ENCODE assay signal across 8 mouse cellular contexts in the genomic region with DNA sequence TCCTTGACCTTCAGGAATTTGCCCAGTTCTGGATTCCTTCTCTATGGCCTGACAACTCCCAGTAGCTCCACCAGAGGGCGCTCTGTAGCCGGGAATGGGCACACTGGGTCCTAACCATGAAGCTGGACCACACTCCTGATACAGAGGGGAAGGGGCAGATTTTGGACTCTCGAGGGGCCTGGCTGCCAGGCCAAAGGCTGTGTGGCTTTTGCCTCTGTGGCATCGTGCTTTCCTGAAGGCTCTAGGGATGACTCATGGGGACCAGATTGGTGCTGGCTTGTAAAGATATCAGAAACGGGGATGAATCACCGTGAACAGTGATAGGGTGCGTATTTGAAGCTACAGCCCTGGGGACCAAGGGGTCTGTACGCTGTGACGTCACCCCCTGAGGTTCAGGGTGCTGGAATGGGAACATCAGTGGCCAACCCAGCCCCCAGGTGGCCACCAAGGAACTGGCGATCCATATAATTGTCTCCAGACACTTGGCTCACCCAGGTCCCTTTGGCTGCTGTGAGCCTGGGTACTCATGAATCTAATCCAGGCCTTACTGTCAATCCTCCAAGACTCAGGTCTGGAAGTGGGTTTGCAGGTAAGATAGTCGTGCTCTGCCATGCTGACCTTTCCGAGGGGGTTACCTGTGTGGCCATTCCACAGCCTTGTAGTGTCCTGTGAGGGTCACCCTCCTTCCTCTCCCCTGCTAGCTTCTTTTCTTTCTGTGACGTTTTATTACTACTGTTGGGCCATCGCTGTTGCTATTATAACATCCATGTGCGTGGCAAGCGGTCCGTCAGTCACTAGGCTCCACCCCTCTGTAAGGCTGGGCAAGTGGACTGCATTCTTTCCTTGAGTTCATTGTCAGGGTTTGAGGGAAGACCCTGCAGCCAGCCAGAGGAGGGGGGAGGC. TPM values are rescaled to one million over a fixed set of nuclear protein-coding genes. Genes with fewer than 3 reads are reported as not detected.
A peak's percentile ranks its signal among the peaks of the same experiment; 100 is the strongest.
DNase-seq lines count a peak whose midpoint lies in the region; ATAC-seq and TF ChIP-seq lines count a peak whose summit lies in the region.

No protein-coding gene starts in this region.

- no peak overlapping the region for H3K9ac ChIP-seq in midbrain, embryonic 15.5 days
- H3K9ac ChIP-seq in hindbrain, embryonic 16.5 days (ENCODE audit: low read depth, low read length) = peak overlapping the region; percentile 5; the same call in 1 of the 2 replicates
- no peak overlapping the region for H3K9ac ChIP-seq in limb, embryonic 11.5 days (ENCODE audit: low read length)
- no peak overlapping the region for H3K9ac ChIP-seq in neural tube, embryonic 11.5 days (ENCODE audit: low read length)
- H3K9ac ChIP-seq in stomach, postnatal 0 days (ENCODE audit: low read length) = no peak overlapping the region; the same call in 1 of the 2 replicates

- no peaks in the 10 kb centered on the region for H3K9me3 ChIP-seq in midbrain, embryonic 10.5 days (replicated peaks)
- no peaks in the 10 kb centered on the region for H3K9me3 ChIP-seq in midbrain, embryonic 15.5 days
- H3K9me3 ChIP-seq in hindbrain, embryonic 16.5 days (ENCODE audit: control insufficient read depth, low read length) = no peaks in the 10 kb centered on the region
- no peaks in the 10 kb centered on the region for H3K9me3 ChIP-seq in limb, embryonic 11.5 days (ENCODE audit: control insufficient read depth, low read length)
- no peaks in the 10 kb centered on the region for H3K9me3 ChIP-seq in neural tube, embryonic 11.5 days (ENCODE audit: control insufficient read depth, low read length)
- H3K9me3 ChIP-seq in stomach, postnatal 0 days (ENCODE audit: control insufficient read depth, low read length) = no peaks in the 10 kb centered on the region

- no peaks in the 10 kb centered on the region for H3K36me3 ChIP-seq in midbrain, embryonic 10.5 days
- H3K36me3 ChIP-seq in midbrain, embryonic 15.5 days (replicated peaks) = no peaks in the 10 kb centered on the region
- no peaks in the 10 kb centered on the region for H3K36me3 ChIP-seq in hindbrain, embryonic 16.5 days (ENCODE audit: control insufficient read depth, insufficient read depth, low read length)
- H3K36me3 ChIP-seq in limb, embryonic 11.5 days (ENCODE audit: control insufficient read depth, insufficient read depth, low read length) = no peaks in the 10 kb centered on the region
- H3K36me3 ChIP-seq in neural tube, embryonic 11.5 days (ENCODE audit: control insufficient read depth, insufficient read depth, low read length) = no peaks in the 10 kb centered on the region
- no peaks in the 10 kb centered on the region for H3K36me3 ChIP-seq in stomach, postnatal 0 days (ENCODE audit: control insufficient read depth, insufficient read depth, low read length)

- ATAC-seq in midbrain, embryonic 15.5 days (replicated peaks) = no peak
- ATAC-seq in hindbrain, embryonic 16.5 days = peak; percentile 67
- no peak for ATAC-seq in limb, embryonic 11.5 days (ENCODE audit: insufficient number of reproducible peaks, low FRiP score, low TSS enrichment, low read depth)
- 0 out of 2 replicates have a peak, but pooled peaks have one; percentile 35 for ATAC-seq in neural tube, embryonic 11.5 days (ENCODE audit: insufficient read depth, low FRiP score, low TSS enrichment)
- ATAC-seq in stomach, postnatal 0 days (ENCODE audit: low FRiP score, low TSS enrichment) = peak; percentile 22

- no peak for TF ChIP-seq EP300 in stomach, postnatal 0 days (optimal IDR thresholded peaks at IDR 0.05)

- H3K27ac ChIP-seq in midbrain, embryonic 10.5 days (replicated peaks) = no peak overlapping the region
- H3K27ac ChIP-seq in midbrain, embryonic 15.5 days = no peak overlapping the region
- no peak overlapping the region for H3K27ac ChIP-seq in hindbrain, embryonic 16.5 days (ENCODE audit: low read depth, low read length)
- H3K27ac ChIP-seq in limb, embryonic 11.5 days (replicated peaks; ENCODE audit: low read depth, low read length) = no peak overlapping the region
- H3K27ac ChIP-seq in neural tube, embryonic 11.5 days (ENCODE audit: low read depth, low read length) = no peak overlapping the region
- peak overlapping the region; percentile 84 for H3K27ac ChIP-seq in stomach, postnatal 0 days (replicated peaks)

- DNase-seq in midbrain, embryonic 10.5 days (ENCODE audit: low spot score) = peak; percentile 74
- DNase-seq in cerebellum, adult 9-11 months = peak; percentile 78
- DNase-seq in gastrocnemius, adult 18-20 months (ENCODE audit: low spot score) = peak; percentile 81
- peak; percentile 86 for DNase-seq in limb, embryonic 11.5 days (ENCODE audit: low spot score)
- DNase-seq in neural tube, embryonic 11.5 days (ENCODE audit: low spot score) = peak; percentile 81
- peak; percentile 65 for DNase-seq in stomach, postnatal 0 days (ENCODE audit: low spot score)

- peaks cover 13% of the 10 kb centered on the region for H3K4me1 ChIP-seq in midbrain, embryonic 10.5 days
- peaks cover 7% of the 10 kb centered on the region; the same call in 1 of the 2 replicates for H3K4me1 ChIP-seq in midbrain, embryonic 15.5 days
- H3K4me1 ChIP-seq in hindbrain, embryonic 16.5 days (ENCODE audit: control insufficient read depth, insufficient read depth, low read depth, low read length) = no peaks in the 10 kb centered on the region; the same call in none of the 2 replicates
- H3K4me1 ChIP-seq in limb, embryonic 11.5 days (ENCODE audit: control insufficient read depth, insufficient read depth, low read length) = no peaks in the 10 kb centered on the region
- no peaks in the 10 kb centered on the region for H3K4me1 ChIP-seq in neural tube, embryonic 11.5 days (ENCODE audit: control insufficient read depth, insufficient read depth, low read length)
- 0 out of 2 replicates have a peak, but pooled peaks cover 5% of the 10 kb centered on the region for H3K4me1 ChIP-seq in stomach, postnatal 0 days (replicated peaks; ENCODE audit: control insufficient read depth, insufficient read depth)

- TF ChIP-seq CTCF in stomach, postnatal 0 days (IDR thresholded peaks at IDR 0.05; ENCODE audit: low read depth) = peak; percentile 98

- H3K4me2 ChIP-seq in midbrain, embryonic 15.5 days = no peak overlapping the region
- no peak overlapping the region for H3K4me2 ChIP-seq in hindbrain, embryonic 16.5 days (ENCODE audit: low read length)
- no peak overlapping the region for H3K4me2 ChIP-seq in limb, embryonic 11.5 days (ENCODE audit: low read depth, severe bottlenecking)
- H3K4me2 ChIP-seq in neural tube, embryonic 11.5 days (ENCODE audit: low read depth) = no peak overlapping the region
- H3K4me2 ChIP-seq in stomach, postnatal 0 days (replicated peaks; ENCODE audit: low read depth) = no peak overlapping the region

- H3K27me3 ChIP-seq in midbrain, embryonic 10.5 days (ENCODE audit: low read depth, poor library complexity, severe bottlenecking) = peaks cover 38% of the 10 kb centered on the region
- no peaks in the 10 kb centered on the region for H3K27me3 ChIP-seq in midbrain, embryonic 15.5 days (replicated peaks)
- H3K27me3 ChIP-seq in hindbrain, embryonic 16.5 days (replicated peaks; ENCODE audit: control insufficient read depth, insufficient read depth, low read length) = no peaks in the 10 kb centered on the region
- no peaks in the 10 kb centered on the region for H3K27me3 ChIP-seq in limb, embryonic 11.5 days (ENCODE audit: control insufficient read depth, insufficient read depth, low read length)
- H3K27me3 ChIP-seq in neural tube, embryonic 11.5 days (ENCODE audit: control insufficient read depth, insufficient read depth, low read length) = no peaks in the 10 kb centered on the region
- no peaks in the 10 kb centered on the region for H3K27me3 ChIP-seq in stomach, postnatal 0 days (ENCODE audit: control insufficient read depth, insufficient read depth, low read length)

- WGBS in midbrain, embryonic 10.5 days = 59% methylated on average over 17 of the region's 17 CpGs
- WGBS in midbrain, embryonic 15.5 days = 54% methylated on average over 17 of the region's 17 CpGs
- WGBS in hindbrain, embryonic 16.5 days = 48% methylated on average over 17 of the region's 17 CpGs
- whole genome bisulfite sequencing in limb, embryonic 11.5 days = 54% methylated on average over 17 of the region's 17 CpGs
- WGBS in neural tube, embryonic 11.5 days = 50% methylated on average over 17 of the region's 17 CpGs
- 37% methylated on average over 17 of the region's 17 CpGs for WGBS in stomach, postnatal 0 days

- no peak overlapping the region for H3K4me3 ChIP-seq in midbrain, embryonic 10.5 days
- H3K4me3 ChIP-seq in midbrain, embryonic 15.5 days = no peak overlapping the region
- no peak overlapping the region for H3K4me3 ChIP-seq in hindbrain, embryonic 16.5 days (ENCODE audit: low read length)
- H3K4me3 ChIP-seq in limb, embryonic 11.5 days (ENCODE audit: low read depth, low read length) = no peak overlapping the region
- no peak overlapping the region for H3K4me3 ChIP-seq in neural tube, embryonic 11.5 days (ENCODE audit: low read depth, low read length)
- H3K4me3 ChIP-seq in stomach, postnatal 0 days (ENCODE audit: low read depth, low read length) = no peak overlapping the region

RNA-seq across cellular contexts. Expression of a gene that starts 17.0 kb away (rescaled TPM):
- 54.8 and 56.5 TPM in 2 replicates for polyA plus RNA-seq in midbrain, embryonic 10.5 days (2016; fragmentation: Nextera tagmentation; extraction: Ambion mirVana)
- 33.2 and 35.0 TPM in 2 replicates for polyA plus RNA-seq in midbrain, embryonic 15.5 days (2015; fragmentation: Nextera tagmentation; extraction: Ambion mirVana)
- total RNA-seq in gastrocnemius, adult 18-20 months (2021) = under 1 TPM in 1 of 2 experiments, not detected in 1; 0.07 TPM
- 26.4 and 35.4 TPM in 2 replicates for polyA plus RNA-seq in hindbrain, embryonic 16.5 days (2015; fragmentation: Nextera tagmentation; extraction: Ambion mirVana)
- polyA plus RNA-seq in limb, embryonic 11.5 days (2014; fragmentation: Nextera tagmentation; extraction: Ambion mirVana) = 13.4 and 19.1 TPM in 2 replicates
- 81.7 and 85.1 TPM in 2 replicates for polyA plus RNA-seq in neural tube, embryonic 11.5 days (2014; fragmentation: Nextera tagmentation; extraction: Ambion mirVana)
- 20.6 and 24.4 TPM in 2 replicates for polyA plus RNA-seq in stomach, postnatal 0 days (2015; fragmentation: Nextera tagmentation; extraction: Ambion mirVana)

Comparison
In these comparisons a context has a peak if more than half of its experiments do, and no peak if none do; other contexts are left out.
1. ATAC-seq: peak in hindbrain, embryonic 16.5 days (single experiment), neural tube, embryonic 11.5 days (single experiment) and stomach, postnatal 0 days (single experiment); none in midbrain, embryonic 15.5 days (single experiment) and limb, embryonic 11.5 days (single experiment).
2. Peak in every context shown above with its lines, with median percentiles within 50 percentile points of each other: DNase-seq.